Mouse (Mus musculus) right cerebral cortex, adult 18-20 months (tissue): Measurements from ENCODE around the gene Psip1.
"Not testable (repeated sequence)": the region's sequence is repeated elsewhere in the genome, so short reads cannot be mapped to it uniquely, and the experiment has no call there.

Experiments used
- DNase-seq: peaks from one replicate; pipeline ENCODE4 v3.0.0; 2022; ENCODE audit warnings: mixed read lengths

Gene Psip1

GRCm38 (mm10) chr4:83500154-83501036, 14.1 kb upstream of the Psip1 start:
- DNase-seq = peak; percentile 24

GRCm38 (mm10) chr4:83497013-83497412, 10.8 kb upstream of the Psip1 start:
- DNase-seq = not testable (repeated sequence)

- DNase-seq = no peak
These were observed 6.9 kb upstream of the Psip1 start for GRCm38 (mm10) chr4:83493112-83493511.

GRCm38 (mm10) chr4:83489121-83489520, 2.9 kb upstream of the Psip1 start:
- DNase-seq = no peak

GRCm38 (mm10) chr4:83485735-83486116, 533 bp downstream of the Psip1 start:
- DNase-seq = peak; percentile 92

GRCm38 (mm10) chr4:83485250-83485649, 1.0 kb downstream of the Psip1 start:
- DNase-seq = no peak

- no peak for DNase-seq
These were observed 18.1 kb downstream of the Psip1 start for GRCm38 (mm10) chr4:83468208-83468607.

GRCm38 (mm10) chr4:83467615-83468014, 18.6 kb downstream of the Psip1 start:
- no peak for DNase-seq

GRCm38 (mm10) chr4:83464827-83465226, 21.4 kb downstream of the Psip1 start:
- no peak for DNase-seq

- no peak for DNase-seq
These were observed 26.2 kb downstream of the Psip1 start for GRCm38 (mm10) chr4:83460106-83460505.

- DNase-seq = no peak
These were observed 35.5 kb downstream of the Psip1 start for GRCm38 (mm10) chr4:83450785-83451184.

- DNase-seq = no peak
These were observed 45.2 kb downstream of the Psip1 start for GRCm38 (mm10) chr4:83441050-83441449.

- DNase-seq = no peak
These were observed 47.2 kb downstream of the Psip1 start for GRCm38 (mm10) chr4:83439045-83439444.

- no peak for DNase-seq
These were observed 48.1 kb downstream of the Psip1 start for GRCm38 (mm10) chr4:83438116-83438515.

GRCm38 (mm10) chr4:83436375-83436774, 49.9 kb downstream of the Psip1 start:
- no peak for DNase-seq

- DNase-seq = no peak
These were observed 53.4 kb downstream of the Psip1 start for GRCm38 (mm10) chr4:83432901-83433300.

- no peak for DNase-seq
These were observed 54.3 kb downstream of the Psip1 start for GRCm38 (mm10) chr4:83431950-83432349.

GRCm38 (mm10) chr4:83428845-83429244, 57.4 kb downstream of the Psip1 start:
- no peak for DNase-seq

GRCm38 (mm10) chr4:83427696-83428095, 58.6 kb downstream of the Psip1 start:
- DNase-seq = no peak

- no peak for DNase-seq
These were observed 59.1 kb downstream of the Psip1 start for GRCm38 (mm10) chr4:83427141-83427540.

GRCm38 (mm10) chr4:83425119-83425518, 61.1 kb downstream of the Psip1 start:
- DNase-seq = no peak

- DNase-seq = no peak
These were observed 62.6 kb downstream of the Psip1 start for GRCm38 (mm10) chr4:83423641-83424040.

- no peak for DNase-seq
These were observed 67.5 kb downstream of the Psip1 start for GRCm38 (mm10) chr4:83418781-83419180.

GRCm38 (mm10) chr4:83417820-83418186, 68.5 kb downstream of the Psip1 start:
- DNase-seq = no peak
